Mouse (Mus musculus) kidney, postnatal 10 days (tissue): Measurements from ENCODE around the gene Cant1.

Source experiments
- DNase-seq: peaks from one replicate; pipeline ENCODE4 v3.0.0; 2021; ENCODE audit warnings: mixed read lengths

The Cant1 gene

DNA sequence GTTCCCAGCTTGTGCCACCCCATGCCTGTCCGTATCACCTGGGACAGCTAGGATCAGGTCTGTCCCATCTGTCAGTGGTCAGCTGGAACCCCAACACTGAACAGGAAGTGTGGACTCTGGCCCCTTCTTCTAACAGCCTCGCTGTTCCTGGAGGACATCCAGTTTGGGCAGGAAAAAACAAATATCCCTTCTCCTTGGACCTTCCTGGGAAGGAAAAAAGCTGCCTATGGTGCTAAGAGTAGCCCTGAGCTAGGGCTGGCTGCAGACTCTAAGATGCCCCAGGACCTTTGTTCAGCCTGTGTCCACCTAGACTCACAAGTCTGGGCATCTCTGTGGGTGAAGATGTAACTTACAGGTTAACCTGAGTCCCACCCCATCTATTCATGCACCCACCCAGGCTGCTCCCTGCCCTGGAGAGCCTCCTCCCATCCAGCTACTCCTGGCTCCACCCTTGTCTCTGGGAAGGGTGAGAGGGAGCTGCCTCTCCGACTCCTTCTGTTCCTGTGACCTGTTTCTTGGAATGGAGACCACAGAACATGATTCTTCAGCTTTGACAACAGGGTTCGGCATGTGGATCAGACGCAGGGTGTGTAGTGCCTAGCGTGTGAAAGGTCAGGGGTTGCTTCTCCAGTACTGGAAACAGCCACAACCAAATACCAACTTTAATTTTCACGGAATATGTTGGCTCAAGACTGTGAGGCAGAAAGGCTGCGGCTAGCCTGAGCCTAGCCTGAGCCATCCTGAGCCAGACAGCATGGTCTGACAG lies 10.2 kb upstream of the Cant1 start:
- peak; percentile 60 for DNase-seq

DNA sequence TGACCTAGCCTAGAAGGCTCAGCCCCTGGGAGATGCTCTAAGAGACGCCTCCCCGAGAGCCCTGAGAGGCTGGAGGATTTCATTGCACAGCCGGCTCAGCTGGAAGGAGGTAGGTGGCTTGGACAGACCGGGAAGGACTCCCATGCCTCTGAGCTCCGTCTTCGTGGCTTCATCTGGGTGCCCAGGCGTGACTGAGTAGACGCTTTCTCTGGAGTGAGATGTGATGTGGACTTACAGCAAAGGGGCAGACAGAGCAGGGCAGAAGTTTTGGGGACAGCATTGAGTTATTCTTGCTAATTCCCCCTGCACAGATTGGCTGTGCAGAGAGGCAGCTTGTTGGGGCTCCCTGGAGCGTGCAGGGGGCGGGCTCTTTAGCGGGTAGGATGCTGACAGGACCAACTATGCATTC lies 9.6 kb upstream of the Cant1 start:
- DNase-seq, result no peak

DNA sequence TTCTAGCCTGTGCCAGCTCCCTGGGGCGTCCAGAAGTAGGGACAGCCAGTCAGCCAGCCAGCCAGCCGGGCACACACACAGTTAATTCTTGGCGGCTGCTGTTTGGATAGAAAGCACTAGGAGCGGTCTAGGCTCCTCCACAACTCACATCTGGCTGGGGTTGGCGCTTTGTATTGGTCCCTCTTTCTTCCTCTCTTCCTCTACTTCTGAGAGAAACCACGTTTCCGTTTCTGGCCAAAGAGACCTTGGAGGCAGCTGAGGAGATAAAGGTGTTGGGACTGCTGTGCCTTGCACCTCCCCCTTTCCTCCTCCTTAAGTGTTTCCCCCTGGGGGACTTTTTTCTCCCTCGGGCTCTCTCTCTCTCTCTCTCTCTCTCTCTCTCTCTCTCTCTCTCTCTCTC lies 9.1 kb upstream of the Cant1 start, which contains the start of gene C1qtnf1:
C1qtnf1 (plus strand) TSS at position 218 of the 400 bp plus-strand sequence.
- no peak for DNase-seq

DNA sequence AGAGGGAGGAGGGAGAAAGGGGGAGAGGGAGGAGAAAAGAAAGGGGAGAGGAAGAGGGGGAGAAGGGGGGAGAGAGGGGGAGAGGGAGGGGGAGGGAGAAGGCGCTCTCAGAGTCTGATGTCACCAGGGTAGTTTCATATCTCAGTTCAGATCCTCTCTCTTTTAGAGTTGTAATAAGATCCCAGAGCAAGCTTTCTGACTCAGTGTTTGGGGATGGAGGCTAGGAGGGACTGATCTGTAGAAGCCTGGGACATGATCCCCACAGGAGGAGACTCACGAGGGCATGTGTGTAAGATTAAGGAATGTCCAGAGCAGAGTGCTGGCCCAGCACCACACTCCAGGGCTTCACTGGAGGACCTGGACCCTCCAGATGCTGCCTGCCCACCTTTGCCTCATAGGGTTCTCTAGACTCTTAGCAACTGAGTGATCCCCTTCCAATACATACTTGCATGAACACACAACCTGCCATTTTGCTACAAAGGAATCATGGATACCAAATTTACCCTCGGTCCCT lies 8.4 kb upstream of the Cant1 start:
- no peak for DNase-seq

DNA sequence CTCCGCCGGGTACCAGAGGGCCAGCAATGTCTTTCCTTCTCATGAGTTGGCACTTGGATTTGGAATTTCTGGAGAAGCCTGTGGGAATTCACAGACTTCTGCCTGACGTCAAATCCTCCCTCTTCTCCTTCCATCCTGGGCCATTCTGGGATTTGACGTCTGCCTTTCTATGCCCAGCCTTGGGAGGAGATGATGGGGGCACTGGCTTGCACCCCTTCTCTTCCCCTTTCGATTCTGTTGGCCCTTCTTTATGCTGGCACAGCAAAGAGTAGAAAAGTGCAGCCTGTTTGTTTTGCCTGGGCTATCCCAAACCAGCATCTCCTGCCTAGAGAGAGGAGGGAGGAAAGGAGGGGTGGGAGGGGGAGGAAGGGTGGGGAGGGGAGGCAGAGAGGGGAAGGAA lies 7.9 kb upstream of the Cant1 start:
- no peak for DNase-seq

DNA sequence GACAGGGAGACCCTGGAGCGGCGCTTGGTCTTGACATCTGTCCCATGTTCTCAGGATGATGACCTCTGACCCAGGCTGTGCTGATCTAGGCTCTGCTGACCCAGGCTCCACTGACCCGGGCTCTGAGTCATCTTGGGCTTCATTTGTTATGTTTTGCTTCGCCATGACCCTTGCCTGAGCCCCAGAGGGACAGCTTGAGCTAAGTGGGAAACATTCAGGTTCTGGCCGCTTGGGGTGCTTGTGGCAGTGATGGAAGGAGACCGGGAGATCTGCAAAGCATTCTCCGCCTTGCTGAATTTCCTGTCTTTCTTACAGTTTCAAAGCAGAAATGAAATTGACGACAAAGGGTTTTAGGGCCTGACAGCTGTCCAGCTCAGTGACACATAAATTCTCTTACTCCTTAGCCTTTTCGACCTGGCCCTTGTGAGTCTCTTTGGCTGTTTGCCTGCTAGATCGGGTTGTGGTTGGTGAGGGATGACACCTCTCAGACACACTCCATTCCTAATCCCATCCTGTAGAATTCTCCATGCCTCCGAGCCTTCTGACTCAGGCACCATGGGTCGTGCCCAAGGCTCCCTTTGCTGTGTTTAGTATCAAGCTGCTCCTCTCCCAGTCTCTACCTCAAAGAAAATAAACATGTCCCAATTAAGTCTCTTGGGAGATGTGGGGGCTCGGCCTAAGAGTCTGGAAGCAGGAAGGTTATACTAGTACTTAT lies 5.9 kb upstream of the Cant1 start:
- peak; percentile 60 for DNase-seq

DNA sequence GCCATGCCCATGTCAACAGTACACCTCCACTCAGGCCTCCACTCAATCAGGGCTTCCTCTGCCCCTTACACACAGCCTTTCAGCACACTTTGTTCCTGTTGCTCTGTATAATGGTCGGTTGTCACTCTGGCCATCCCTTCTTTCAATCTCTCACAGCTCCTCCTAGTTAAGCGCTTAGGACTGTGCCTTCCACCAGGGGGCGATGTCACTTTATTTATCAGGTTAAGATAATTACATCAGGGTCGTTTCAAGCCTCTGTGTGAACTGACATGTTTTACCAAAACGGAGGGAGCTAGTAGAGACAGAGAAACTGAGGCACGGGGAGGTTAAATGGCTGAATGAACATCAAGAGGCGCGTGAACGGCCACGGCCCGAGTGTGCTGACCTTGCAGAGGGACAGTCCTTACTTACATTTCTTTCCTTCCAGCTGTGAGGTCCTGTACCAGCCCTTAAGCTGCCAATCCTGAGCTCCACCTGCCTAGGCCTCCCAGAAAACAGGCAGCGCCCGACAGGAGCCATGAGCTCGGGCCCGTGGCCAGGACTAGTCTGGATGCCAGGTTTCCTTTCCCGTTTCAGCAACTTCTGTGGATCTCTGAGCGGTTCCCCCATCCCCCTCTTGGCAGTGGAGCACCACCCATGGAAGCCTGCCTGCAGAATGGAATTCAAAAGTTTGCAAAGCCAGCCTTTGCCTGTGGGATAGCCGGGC lies 4.5 kb upstream of the Cant1 start:
- DNase-seq, result peak; percentile 91

DNA sequence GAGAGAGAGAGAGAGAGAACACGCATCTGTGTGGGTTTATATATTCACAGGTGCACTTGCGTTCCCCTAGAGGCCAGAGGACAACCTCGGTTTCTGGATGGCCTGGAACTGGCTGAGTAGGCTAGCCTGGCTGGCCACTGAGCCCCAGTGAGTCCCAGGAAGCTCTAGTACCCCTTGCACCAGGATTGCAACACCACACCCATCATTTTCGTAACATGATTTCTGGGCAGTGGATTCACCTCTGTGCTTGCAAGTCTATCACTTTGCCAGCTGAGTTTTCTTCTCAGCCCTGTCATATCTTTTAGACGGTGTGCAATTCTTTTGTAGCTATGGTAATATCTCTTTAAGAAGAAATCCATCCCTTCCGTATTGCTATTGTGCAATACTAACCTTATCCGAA lies 1.4 kb upstream of the Cant1 start:
- DNase-seq, result no peak

DNA sequence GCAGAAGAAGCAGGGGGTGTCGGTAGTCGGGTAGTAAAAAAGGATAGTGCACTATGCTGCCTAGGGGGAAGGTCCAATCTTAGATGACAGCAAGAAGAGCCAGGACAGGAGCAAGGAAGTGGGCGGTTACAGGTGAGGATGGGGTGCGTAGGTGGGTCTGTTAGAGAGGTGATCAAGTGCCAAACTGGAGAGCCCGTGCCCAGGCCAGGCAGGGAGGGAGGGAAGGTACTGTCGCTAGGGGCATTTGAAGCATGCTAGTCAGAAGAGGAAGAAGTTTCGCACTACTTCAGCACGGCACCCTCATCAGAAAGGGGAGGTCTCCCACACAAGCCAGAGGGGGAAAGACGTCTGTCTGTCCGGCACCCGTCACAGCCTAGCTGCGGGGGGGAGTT lies 448 bp downstream of the Cant1 start:
- no peak for DNase-seq

DNA sequence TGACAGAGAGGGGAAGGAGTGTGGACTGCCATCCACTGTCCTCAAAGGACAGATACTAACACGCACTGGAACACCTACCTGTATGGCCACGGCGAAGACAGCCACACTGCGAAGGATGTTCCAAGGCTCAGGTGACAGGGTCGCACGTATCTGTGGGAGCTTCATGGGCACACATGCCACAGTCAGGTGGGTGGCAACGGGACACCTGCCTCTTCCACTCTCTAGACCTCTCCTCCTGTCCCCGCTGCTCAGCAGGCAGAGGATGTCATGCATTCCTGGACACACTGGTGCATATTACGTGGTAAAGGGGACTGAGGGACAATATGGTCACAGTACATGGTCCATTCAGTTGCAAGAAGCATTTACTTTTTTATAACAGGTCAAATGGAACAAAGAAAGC lies 1.4 kb downstream of the Cant1 start:
- DNase-seq, result no peak

DNA sequence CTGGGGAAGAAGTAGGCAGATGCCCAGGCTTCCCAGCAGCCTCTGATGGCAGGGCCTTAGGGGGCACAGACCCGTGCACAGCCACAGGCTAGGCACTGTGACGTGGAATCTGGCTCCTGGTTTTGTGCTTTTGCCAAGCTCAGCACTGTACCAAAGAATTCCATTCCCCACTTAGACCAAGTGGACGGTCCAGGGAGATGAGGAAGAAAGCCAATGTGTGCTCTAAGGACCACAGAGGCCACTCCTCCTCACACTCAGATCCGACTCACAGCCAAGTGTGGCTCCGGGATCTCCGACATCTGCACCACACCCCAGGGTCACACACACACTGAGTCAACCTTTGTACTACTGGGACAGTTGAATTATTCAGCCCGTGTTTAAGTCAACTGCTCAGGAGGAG lies 2.8 kb downstream of the Cant1 start:
- no peak for DNase-seq

DNA sequence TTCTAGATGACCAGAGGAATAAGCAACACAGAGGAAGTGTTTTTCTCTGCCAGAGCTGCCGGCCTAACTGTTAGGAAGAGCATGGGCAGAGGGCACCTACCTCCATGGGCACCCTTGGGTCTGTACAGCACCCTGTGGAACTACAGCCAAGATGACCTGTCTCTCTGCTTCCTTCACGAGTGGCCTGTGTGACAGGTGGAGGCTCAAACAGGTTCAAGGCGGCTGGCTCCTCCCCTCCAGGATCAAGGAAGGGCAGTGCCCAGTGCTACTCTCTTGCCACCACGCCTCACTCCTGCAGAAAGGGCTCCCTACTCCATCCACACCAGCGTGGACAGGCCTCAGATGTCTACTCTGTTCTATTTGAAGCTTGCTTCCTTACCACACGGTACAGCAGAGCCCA lies 3.3 kb downstream of the Cant1 start:
- no peak for DNase-seq

DNA sequence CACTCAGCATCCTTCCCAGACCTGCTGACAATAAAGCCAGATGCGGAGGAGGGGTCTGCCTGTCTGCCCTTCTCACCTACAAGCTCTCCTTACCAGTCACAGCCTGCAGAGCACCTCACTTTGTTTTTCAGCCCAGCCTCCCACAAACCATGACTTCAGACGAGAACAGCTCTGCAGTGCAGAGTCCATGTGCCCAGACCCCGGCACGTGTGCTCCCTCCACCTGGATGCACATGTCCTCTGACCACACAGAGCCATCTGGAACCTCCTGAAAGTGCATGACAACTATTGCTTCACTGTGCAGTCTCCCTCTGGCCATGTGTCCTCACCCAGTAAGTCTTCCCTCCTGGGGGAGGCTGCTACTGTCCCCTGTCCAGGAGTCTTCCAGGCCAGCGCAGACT lies 4.6 kb downstream of the Cant1 start:
- no peak for DNase-seq

DNA sequence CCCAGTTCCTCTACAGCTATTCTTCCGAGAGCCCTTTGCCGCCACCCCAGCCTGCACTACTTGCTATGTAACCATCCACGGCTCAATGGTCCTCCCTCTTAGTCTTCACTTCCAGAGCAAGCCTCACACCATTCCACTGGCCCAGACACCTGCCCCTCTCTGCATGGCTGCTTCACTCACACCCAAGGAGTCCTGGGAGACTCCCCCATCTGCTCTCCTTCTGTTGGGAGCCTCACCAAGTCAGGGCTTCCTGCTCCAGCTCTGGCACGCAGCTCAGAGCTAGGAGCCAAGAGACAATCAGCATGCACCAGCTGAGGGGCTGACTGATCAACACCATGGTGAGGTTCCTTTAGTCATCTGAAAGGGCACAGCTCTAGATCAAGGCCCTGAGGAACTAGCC lies 5.8 kb downstream of the Cant1 start:
- no peak for DNase-seq

DNA sequence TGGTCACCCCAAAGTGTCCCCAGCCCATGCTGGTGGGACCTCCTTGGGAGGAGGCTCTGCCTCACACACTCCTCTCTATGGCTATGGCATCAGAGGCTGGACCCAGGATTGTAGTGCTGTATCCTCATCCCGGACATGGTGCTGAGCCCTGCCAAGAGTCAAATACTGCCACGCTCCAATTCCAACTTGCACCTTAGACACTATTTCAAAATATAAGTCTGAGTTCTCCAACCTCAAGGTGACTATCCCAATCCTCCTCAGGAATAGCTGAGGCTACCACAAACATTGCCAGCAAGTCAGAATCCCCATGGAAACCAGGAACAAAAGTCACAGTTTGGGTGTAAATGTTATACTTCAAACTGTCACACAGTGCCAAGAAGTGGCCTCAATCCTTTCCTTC lies 6.3 kb downstream of the Cant1 start:
- no peak for DNase-seq

DNA sequence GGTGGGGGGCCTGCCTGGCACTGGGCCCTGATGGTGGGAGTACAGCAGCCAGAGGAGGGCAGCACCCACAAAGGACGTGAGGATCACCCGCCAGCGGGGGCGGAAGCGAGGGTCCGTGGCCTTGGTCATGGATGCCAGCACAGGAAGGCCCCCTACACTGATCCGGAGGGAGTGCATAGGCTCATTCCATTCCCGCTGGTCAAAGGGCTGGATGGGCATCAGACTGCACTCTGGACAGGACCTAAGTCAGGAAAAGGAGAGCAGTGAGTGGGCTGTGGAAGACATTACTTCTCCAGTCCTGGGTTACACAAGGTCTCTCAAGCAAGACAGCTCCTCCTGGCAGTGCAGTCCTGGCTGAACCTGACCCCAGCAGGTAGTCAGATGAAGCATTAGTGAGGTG lies 7.6 kb downstream of the Cant1 start:
- peak; percentile 68 for DNase-seq

DNA sequence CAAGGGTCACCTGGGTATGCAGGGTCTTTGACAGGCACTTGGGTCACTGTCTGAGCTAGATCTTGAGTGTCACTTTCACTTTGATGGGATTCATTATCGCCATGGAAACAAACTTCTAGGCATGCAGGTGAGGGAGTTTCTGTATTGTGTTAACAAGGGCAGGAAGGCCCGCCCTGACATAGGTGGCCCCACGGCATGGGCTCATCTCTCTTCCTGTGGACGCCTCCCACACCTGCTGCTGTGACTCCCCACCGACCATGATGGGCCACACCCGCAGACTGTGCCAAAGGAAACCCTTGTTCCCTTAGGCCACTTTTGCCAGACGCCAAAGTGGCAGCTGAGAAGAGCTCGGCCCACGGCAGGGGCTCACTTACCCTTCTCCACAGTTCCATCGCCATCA lies 8.4 kb downstream of the Cant1 start:
- DNase-seq, result no peak

DNA sequence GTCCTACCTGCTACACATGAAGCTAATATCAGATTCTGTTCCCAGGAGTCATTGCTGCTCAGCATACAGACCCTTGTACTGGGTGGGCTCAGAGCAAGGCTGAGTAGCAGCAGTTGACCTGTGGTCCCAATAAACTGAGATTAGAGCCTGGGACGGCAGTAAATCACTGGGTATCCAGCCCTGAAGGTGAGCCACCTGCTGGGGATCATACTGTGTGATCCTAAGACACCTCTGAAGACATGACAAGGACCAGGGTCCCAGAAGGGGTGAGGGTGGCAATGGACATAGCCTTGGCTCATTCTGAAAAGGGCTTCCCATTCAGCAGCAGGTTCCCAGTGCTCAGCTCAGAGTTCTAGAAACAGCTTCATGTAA lies 8.8 kb downstream of the Cant1 start:
- DNase-seq, result no peak

DNA sequence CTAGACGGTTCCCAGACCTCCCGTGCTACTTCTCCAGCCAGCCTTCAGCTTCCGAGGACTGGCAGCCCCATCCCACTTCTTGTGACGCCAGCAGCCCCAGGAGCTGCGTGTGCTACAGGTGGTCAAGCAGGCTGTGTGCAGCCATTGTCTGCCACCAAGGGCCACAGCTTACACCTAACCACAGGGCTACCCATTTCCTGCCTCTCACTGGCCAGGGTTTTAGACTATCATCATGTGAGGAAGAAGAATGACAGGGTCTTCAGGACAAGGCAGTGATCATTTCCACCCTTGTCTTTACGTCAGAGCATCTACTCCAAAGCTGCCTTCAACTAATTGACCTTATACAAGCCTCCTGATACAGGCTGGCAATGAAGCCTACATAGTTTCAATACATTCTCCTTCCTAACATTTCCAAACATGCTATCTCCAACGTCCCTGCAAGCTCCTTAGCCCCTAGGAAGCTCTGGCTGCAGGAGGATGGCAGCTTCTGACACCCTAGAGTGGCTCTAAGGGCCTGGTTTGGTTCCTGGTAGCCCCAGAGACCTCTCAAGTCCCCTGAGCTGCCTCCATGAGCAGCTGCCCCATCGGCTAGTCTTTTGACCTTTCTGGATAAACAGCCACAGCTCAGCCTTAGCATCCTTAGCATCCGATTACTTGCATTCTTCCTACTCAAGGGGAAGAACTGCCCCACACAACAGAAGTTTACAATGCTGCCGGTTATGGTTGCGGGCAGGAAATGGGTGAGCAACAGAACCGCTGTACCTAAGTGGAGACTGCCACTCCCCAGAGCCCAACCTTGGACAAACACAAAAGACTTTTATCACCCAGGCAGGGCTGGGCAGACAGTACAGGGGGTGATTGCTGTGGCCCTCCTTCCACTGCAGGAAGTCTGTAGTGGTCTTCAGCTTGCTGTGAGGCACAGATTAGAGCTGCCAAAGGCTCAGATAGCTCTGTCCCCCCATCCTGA lies 9.5 kb downstream of the Cant1 start:
- no peak for DNase-seq

DNA sequence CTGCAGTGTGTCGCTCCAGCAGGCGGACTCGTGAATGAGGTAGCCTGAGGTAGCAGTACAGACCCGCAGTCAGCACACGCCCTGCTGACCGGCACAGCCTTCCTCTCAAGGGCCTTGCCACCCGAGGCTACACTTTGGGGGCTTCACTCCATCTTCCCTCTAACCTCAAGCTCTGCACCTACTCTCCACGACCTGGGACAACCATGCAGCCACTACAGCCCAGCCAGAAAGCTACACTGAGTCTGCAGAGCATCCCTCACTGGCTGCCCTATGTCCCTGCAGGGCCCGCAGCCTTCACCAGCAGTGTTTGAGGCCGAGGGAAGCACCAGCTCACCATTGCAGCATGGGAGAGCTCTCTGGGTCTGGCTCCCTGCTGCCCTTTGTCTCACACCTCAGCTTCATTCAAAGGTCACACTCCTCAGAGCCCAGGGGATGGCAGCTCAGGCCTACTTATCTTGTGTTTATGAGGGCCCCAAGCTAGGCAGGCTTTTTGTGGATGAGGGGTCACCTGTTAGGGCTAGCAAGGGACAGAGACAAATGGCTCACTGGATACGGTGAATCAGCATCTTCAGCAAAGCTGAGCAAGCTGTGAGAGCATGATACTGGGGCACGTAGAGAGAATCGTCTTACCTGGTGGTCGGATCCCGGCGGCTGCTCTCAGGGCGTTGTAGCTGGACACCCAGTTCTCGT lies 10.7 kb downstream of the Cant1 start:
- no peak for DNase-seq

DNA sequence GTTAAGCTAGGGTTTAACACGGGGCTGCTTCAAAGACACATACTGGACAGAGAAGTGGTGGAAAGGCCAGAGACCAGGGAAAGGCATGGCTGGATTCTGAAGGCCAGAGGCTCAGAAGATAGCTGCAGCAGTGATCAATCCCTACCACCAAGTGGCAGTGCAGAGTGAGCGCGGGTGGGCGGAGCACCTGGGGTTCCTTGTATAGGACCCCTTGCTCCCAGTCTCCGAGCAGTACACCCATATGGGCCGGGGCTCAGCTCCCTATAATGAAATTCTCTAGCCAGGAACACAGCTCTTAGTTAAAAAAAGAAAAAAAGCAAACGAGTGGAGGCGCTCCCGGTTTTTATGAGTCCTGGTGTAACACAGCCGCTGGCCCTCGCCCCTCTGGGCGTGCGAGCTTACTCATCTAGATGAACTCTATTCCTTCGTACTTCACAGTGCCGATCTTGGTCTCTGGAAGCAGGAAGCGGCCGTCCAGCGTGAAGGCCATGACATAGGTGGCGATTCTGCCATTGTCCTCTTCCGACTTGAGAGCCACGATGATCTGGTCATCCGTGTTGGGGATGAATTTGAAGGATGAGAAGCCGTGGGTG lies 11.5 kb downstream of the Cant1 start:
- DNase-seq, result peak; percentile 72

DNA sequence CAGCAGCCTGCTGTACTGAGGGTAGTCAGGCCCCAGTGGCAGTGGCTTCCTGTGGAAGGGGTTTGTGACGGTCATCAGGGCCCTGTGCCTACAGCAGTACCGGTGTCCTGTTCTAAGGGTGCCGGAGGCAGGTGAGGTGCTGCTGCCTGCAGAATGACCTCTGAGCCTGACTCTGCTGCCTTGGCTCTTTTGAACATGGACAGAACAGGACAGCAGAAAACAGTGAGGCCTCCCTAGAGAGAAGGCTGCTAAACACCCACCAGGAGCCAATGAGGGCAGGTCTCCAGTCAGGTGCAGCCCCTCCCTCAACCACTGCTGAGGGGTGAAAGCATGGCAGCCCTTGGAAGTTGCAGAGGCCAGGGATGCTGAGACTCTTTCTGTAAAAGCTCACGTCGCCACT lies 12.4 kb downstream of the Cant1 start:
- DNase-seq, result peak; percentile 11
